Mouse (Mus musculus): ENCODE data around the gene Ano1. TPM values are rescaled to one million over a fixed set of nuclear protein-coding genes. Genes with fewer than 3 reads are reported as not detected.

The Ano1 gene
- polyA plus RNA-seq, 1 experiment from 2014 or later = 1.8 TPM

GRCm38 (mm10) chr7:144696764-144697704, 54.7 kb downstream of the Ano1 start:
- no peak overlapping the region for H3K4me2 ChIP-seq
- H3K36me3 ChIP-seq = no peaks in the 10 kb centered on the region
- ATAC-seq (ENCODE audit: insufficient number of reproducible peaks, insufficient read depth, low FRiP score, low TSS enrichment, low read depth) = no peak
- H3K9me3 ChIP-seq = peaks cover 9% of the 10 kb centered on the region
- H3K4me1 ChIP-seq (replicated peaks) = no peaks in the 10 kb centered on the region
- no peak overlapping the region for H3K9ac ChIP-seq (replicated peaks)
- 73% methylated on average over 7 of the region's 7 CpGs for WGBS
- H3K27me3 ChIP-seq = no peaks in the 10 kb centered on the region
- H3K27ac ChIP-seq = no peak overlapping the region
- H3K4me3 ChIP-seq (replicated peaks) = no peak overlapping the region

DNA sequence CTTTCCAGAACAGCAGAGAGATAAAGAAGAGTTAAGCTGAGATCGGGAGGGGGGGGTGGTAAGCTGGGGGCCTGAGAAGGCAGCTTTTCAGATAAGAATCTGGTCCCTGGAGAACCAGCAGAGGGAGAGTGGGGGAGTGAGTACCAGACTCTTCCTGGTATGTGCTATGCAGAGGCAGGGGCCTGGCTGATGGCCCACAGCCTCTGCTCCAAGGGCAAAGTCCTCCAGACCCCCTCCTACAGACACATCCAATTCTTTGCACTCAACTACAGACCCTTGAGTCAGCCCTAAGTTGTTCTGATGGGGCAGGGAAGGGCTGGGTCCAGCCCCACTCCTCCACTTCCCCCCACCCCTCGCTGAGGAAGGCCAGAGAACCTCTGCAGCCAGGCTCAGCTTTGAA, 61.9 kb downstream of the Ano1 start:
- WGBS = 50% methylated on average over 2 of the region's 2 CpGs
- Histone ChIP-seq H3K27me3 (no peaks in the 10 kb centered on the region), H3K36me3 (no peaks in the 10 kb centered on the region), H3K9me3 (no peaks in the 10 kb centered on the region), H3K4me3 (replicated peaks) (no peak overlapping the region), H3K4me2 (no peak overlapping the region), H3K27ac (0 out of 2 replicates have a peak overlapping the region, but pooled peaks have one; percentile 17), H3K9ac (replicated peaks) (no peak overlapping the region), H3K4me1 (replicated peaks) (peaks cover 12% of the 10 kb centered on the region; the same call in 1 of the 2 replicates)
- ATAC-seq (ENCODE audit: insufficient number of reproducible peaks, insufficient read depth, low FRiP score, low TSS enrichment, low read depth) = no peak

GRCm38 (mm10) chr7:144689136-144689535, 62.6 kb downstream of the Ano1 start:
- Histone ChIP-seq H3K4me3 (replicated peaks) (no peak overlapping the region), H3K4me2 (no peak overlapping the region), H3K27ac (peak overlapping the region; percentile 17; the same call in 1 of the 2 replicates), H3K36me3 (no peaks in the 10 kb centered on the region), H3K9ac (replicated peaks) (no peak overlapping the region), H3K4me1 (replicated peaks) (peaks cover 15% of the 10 kb centered on the region), H3K9me3 (no peaks in the 10 kb centered on the region), H3K27me3 (no peaks in the 10 kb centered on the region)
- 45% methylated on average over 7 of the region's 7 CpGs for WGBS
- ATAC-seq (ENCODE audit: insufficient number of reproducible peaks, insufficient read depth, low FRiP score, low TSS enrichment, low read depth) = no peak

DNA sequence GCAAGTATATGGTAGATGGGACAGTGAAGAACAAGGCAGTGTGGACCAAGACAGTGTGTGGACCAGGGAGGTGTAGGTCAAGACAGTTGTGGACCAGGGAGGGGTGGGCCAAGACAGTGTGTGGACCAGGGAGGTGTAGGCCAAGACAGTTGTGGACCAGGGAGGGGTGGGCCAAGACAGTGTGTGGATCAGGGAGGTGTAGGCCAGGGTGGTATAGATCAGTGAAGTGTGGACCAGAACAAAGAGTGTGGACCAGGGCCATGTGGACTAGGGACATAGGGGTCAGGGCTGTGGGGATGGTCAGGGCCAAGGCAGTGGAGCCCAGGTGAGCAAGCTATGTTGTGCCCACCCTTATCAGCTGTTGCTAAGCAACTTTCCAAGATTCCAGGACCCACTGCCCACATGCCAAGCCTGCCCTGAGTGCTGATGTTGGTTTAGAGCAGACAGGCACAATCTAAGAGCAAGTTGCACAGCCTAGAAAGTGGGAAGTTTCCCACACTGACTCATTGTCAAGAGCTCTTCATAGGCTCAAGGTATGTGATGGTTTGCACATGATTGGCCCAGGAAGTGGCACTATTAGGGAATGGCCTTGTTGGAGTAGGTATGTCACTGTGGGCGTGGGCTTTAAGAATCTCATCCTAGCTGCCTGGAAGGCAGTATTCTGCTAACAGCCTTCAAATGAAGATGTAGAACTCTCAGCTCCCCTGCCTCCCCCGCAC, 64.0 kb downstream of the Ano1 start:
- 86% methylated on average over 2 of the region's 2 CpGs for WGBS
- peak; percentile 59; the same call in 1 of the 2 replicates for ATAC-seq (ENCODE audit: insufficient number of reproducible peaks, insufficient read depth, low FRiP score, low TSS enrichment, low read depth)
- Histone ChIP-seq H3K4me1 (replicated peaks) (peaks cover 15% of the 10 kb centered on the region), H3K4me3 (replicated peaks) (no peak overlapping the region), H3K27me3 (no peaks in the 10 kb centered on the region), H3K36me3 (no peaks in the 10 kb centered on the region), H3K9ac (replicated peaks) (no peak overlapping the region), H3K4me2 (no peak overlapping the region), H3K27ac (no peak overlapping the region), H3K9me3 (no peaks in the 10 kb centered on the region)

DNA sequence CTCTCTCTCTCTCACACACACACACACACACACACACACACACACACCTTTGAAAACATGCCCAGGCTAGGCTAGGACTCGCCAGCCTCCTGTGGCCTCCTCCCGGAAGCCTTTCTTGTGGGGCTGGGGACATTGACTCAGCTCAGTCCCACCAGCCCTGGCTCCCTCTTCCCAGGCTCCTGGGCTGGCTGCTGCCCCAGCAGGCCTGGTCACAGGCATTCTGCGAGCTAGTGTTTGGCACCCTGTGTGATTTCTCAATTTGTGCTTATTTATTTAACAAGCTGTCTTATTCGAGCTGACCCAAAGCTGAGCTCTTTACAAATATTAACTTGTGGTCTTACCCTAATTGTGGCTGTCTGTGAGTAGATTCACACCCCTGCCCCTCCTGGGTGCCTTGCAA, 66.8 kb downstream of the Ano1 start:
- Histone ChIP-seq H3K27ac (no peak overlapping the region), H3K36me3 (no peaks in the 10 kb centered on the region), H3K9me3 (no peaks in the 10 kb centered on the region), H3K4me1 (replicated peaks) (peaks cover 15% of the 10 kb centered on the region), H3K9ac (replicated peaks) (no peak overlapping the region), H3K27me3 (peaks cover 17% of the 10 kb centered on the region), H3K4me3 (replicated peaks) (no peak overlapping the region), H3K4me2 (no peak overlapping the region)
- ATAC-seq (ENCODE audit: insufficient number of reproducible peaks, insufficient read depth, low FRiP score, low TSS enrichment, low read depth) = no peak
- 62% methylated on average over 4 of the region's 4 CpGs for WGBS

DNA sequence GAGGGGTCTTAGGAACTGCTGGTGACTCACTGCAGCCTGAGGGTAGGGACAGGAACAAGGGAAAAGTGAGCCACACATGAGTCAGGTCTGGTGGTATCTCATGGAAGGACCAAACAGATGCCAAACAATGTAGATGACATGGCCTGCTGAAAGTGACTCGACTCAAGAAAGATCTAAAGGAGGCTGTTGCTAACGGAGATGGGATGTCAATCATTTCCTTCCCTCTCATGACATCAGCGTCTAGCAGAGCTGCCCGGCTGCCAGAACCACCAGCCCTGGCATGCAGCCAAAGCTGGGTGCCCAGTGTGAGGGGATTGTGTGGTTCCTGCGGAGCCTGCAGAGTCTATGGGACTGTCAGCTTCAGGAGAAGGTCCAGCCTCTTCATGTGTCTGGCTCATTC, 67.3 kb downstream of the Ano1 start:
- no peak overlapping the region for H3K4me3 ChIP-seq (replicated peaks)
- H3K4me1 ChIP-seq (replicated peaks) = peaks cover 11% of the 10 kb centered on the region
- no peaks in the 10 kb centered on the region for H3K9me3 ChIP-seq
- H3K9ac ChIP-seq (replicated peaks) = no peak overlapping the region
- no peak overlapping the region for H3K27ac ChIP-seq
- no peak for ATAC-seq (ENCODE audit: insufficient number of reproducible peaks, insufficient read depth, low FRiP score, low TSS enrichment, low read depth)
- no peak overlapping the region for H3K4me2 ChIP-seq
- WGBS = 57% methylated on average over 5 of the region's 5 CpGs
- no peaks in the 10 kb centered on the region for H3K36me3 ChIP-seq
- peaks cover 21% of the 10 kb centered on the region for H3K27me3 ChIP-seq

DNA sequence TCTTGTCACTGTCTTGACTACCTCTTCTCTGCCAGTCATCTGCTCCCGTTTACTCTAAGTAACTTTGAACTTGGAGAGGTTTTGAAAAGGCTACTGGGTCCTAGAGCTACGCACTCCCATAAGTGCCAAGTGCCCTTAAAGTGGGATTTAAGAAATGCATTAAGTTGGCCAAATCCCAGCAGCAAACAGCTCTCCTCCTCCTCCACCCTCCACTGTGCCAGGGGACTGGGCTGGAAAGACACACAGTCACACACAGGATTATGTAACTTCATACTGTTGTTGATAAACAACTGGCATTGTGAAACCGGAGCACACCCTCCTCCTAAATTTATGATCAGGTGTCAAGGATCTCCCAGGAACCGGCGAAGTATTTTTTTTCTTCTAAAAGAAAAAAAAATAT, 71.7 kb downstream of the Ano1 start:
- 73% methylated on average over 5 of the region's 5 CpGs for WGBS
- H3K4me3 ChIP-seq (replicated peaks) = no peak overlapping the region
- no peak overlapping the region for H3K27ac ChIP-seq
- no peak for ATAC-seq (ENCODE audit: insufficient number of reproducible peaks, insufficient read depth, low FRiP score, low TSS enrichment, low read depth)
- H3K9me3 ChIP-seq = no peaks in the 10 kb centered on the region
- H3K36me3 ChIP-seq = no peaks in the 10 kb centered on the region
- H3K9ac ChIP-seq (replicated peaks) = no peak overlapping the region
- no peak overlapping the region for H3K4me2 ChIP-seq
- peaks cover 50% of the 10 kb centered on the region for H3K27me3 ChIP-seq
- H3K4me1 ChIP-seq (replicated peaks) = peaks cover 7% of the 10 kb centered on the region; the same call in 1 of the 2 replicates

DNA sequence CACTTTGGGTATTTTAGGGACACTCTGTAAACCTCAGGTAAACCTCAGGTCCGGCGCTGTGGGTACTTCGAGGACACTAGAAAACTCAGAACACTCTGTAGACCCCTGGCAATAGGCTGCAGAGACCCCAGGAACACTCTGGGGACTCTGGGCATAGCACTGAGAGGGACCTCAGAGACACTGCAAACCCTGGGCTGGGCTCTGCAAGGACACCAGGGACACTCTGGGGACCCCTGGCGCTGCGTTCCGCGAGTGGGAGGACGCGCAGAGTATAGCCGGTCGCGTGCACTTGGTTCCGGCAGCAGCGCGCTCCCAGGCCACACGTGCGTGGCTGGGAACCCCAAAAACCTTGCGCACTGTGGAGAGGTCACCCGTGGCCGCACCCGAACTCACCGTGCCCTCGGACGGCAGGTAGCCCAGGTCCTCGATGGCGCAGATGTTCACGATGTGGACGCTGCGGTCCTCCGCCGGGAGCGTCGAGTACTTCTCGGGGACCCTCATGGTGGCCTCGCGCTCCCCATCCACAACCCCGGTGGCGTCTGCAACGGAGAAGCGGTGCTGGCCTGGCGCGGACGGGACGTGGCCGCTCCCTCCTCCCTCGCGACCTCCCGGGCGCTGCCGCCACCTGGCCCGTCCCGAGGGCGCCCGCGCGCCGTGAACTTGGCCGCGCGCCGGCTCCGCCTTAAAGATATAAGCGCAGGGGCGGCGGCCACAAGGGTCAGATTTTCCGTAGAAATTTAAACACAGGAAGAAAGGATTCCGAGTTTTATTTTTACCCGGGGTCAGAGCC, 73.3 kb downstream of the Ano1 start:
- Histone ChIP-seq H3K4me3 (replicated peaks) (peak overlapping the region; percentile 45), H3K36me3 (no peaks in the 10 kb centered on the region), H3K27me3 (peaks cover 50% of the 10 kb centered on the region), H3K4me1 (replicated peaks) (0 out of 2 replicates have a peak, but pooled peaks cover 4% of the 10 kb centered on the region), H3K9me3 (no peaks in the 10 kb centered on the region), H3K4me2 (peak overlapping the region; percentile 81), H3K9ac (replicated peaks) (peak overlapping the region; percentile 57), H3K27ac (no peak overlapping the region)
- no peak for ATAC-seq (ENCODE audit: insufficient number of reproducible peaks, insufficient read depth, low FRiP score, low TSS enrichment, low read depth)
- 9% methylated on average over 68 of the region's 68 CpGs for WGBS

- Histone ChIP-seq H3K9me3 (no peaks in the 10 kb centered on the region), H3K27ac (no peak overlapping the region), H3K4me3 (replicated peaks) (no peak overlapping the region), H3K4me1 (replicated peaks) (0 out of 2 replicates have a peak, but pooled peaks cover 4% of the 10 kb centered on the region), H3K9ac (replicated peaks) (no peak overlapping the region), H3K27me3 (peaks cover 50% of the 10 kb centered on the region), H3K36me3 (no peaks in the 10 kb centered on the region), H3K4me2 (peak overlapping the region; percentile 81; the same call in 1 of the 2 replicates)
- ATAC-seq (ENCODE audit: insufficient number of reproducible peaks, insufficient read depth, low FRiP score, low TSS enrichment, low read depth) = no peak
- WGBS = 35% methylated on average over 10 of the region's 12 CpGs
Observed at GRCm38 (mm10) chr7:144677341-144678086, 74.3 kb downstream of the Ano1 start.

GRCm38 (mm10) chr7:144675632-144676031, 76.1 kb downstream of the Ano1 start:
- ATAC-seq (ENCODE audit: insufficient number of reproducible peaks, insufficient read depth, low FRiP score, low TSS enrichment, low read depth) = no peak
- no peak overlapping the region for H3K27ac ChIP-seq
- no peak overlapping the region for H3K4me3 ChIP-seq (replicated peaks)

More at GRCm38 (mm10) chr7:144675632-144676031, 76.1 kb downstream of the Ano1 start:
- Histone ChIP-seq H3K4me2 (no peak overlapping the region), H3K36me3 (no peaks in the 10 kb centered on the region), H3K9me3 (no peaks in the 10 kb centered on the region), H3K27me3 (peaks cover 41% of the 10 kb centered on the region), H3K4me1 (replicated peaks) (0 out of 2 replicates have a peak, but pooled peaks cover 4% of the 10 kb centered on the region), H3K9ac (replicated peaks) (no peak overlapping the region)
- WGBS = 98% methylated on average over 8 of the region's 8 CpGs
